Mouse (Mus musculus): Measurements from ENCODE around the gene Slc35e3. TPM values are rescaled to one million over a fixed set of nuclear protein-coding genes. Genes with fewer than 3 reads are reported as not detected.

Gene Slc35e3
- total RNA-seq, 2 experiments from 2014 or later: 7.4 to 7.5 TPM

DNA sequence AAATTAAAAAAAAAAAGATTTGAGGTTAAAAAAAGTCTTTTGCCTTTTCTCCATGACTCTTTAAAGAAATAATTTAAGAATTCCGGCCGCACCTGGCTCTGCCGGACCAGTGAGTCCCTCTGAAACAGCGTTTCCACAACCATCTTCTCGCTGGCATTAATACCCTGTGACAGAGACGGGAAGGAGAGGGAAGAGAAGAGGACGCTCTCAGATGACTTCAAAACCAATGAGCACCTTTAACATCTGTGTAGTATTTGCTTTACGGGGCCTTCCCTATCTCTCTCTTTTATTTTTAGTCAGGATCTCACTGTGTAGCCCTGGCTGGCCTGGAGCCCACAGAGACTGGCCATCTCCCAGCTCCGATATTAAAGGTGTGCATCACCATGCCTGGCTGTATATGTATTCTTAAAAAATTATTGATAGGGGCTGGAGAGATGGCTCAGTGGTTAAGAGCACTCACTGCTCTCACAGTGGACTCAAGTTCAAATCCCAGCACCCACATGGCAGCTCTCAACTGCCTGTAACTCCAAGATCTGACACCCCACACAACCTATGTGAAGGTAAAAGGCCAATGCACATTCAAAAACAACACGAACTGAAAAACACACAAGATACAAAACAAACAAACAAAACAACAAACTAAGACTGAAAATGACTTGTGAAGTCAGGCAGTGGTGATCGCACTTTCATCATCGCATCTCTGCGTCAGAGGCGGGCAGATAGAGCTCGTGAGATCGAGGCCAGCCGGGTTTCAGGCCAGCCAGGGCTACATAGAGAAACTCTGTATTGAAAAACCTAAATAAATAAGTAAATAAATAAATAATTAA is 31.5 kb upstream of the Slc35e3 start:
- intact Hi-C loops (cut with DNase I): no loop called here
- DNase-seq (ENCODE audit: low spot score): no peak

DNA sequence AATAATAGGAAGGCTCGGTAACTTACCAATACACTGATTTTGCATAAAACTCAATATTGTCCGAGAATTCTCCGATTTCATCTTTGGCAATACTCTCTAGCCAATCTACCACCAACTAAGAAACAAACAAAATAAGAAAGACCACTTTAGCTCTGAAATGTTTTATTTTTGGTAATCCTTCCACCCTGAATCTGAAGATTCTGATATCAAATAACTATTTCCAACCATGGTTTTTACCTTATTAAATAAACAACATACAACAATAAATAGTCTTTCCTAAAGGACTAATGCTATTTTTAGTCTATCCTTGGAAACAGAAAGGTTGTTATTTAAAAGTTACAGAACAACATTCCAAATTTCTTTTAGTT is 30.9 kb upstream of the Slc35e3 start:
- DNase-seq (ENCODE audit: low spot score): no peak
- intact Hi-C loops (cut with DNase I): no loop called here

DNA sequence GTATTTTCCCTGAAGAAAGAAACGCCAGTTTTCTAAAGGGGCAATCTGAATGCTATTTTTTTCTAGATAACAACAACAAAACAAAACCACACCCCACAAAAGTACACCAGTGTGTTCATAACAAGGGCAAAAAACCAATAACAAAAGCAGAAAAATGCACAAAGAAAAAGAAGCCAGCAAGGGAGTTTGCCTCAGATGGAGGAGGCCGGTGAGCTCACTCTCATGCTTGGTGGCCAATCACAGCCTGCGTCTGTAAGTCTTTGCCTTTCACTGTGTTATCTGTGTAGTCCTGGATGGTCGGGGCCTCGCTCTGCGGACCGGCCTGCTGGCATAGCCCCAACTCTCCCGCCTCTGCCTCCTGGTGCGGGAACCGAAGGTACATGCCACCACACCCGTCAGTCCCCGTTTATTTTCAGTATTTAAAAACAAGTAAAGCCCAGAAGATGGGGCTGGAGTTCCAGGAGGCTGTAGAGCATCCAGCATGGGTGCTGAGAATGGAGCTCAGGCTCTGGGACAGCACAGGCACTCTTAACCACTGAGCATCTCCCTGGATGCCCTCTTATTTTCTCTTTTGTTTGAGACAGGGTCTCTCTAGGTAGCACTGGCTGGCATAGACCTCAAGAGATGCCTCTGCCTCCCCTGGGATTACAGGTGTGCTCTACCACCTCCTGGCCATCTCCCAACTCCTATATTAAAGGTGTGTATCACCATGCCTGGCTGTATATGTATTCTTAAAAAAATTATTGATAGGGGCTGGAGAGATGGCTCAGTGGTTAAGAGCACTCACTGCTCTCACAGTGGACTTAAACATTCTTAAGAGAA is 30.3 kb upstream of the Slc35e3 start:
- intact Hi-C loops (cut with DNase I): no loop called here
- no peak for DNase-seq (ENCODE audit: low spot score)

DNA sequence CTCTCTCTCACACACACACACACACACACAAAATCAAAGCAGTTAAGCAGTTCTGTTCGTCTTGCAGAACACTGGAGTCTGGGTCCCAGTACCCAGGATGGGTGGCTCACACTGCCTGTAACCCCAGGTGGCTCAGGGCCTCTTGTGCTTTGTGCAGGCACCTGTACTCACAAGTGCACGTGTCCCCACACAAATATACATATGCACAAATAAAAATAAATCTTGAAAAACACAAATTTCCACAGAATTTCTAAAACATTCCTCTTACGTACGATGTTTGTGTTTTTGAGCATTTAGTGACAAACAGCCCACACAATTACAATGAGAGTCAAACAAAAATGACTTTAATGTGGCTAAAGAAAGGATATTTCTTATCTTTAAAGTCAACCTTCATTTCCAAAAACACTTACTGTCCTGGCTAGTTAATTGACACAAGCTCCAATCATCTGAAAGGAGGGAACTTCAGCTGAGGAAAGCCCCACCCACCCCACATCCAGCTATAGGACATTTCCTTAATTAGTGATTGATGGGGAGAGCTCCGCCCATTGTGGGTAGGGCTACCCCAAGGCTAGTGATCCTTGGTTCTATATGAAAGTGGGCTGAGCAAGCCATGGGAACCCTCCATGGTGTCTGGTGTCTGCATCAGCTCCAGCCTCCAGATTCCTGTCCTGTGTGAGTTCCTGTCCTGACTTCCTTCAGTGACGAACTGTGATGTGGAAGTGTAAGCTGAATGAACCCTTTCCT is 29.4 kb upstream of the Slc35e3 start:
- intact Hi-C loops (cut with DNase I): no loop called here
- no peak for DNase-seq (ENCODE audit: low spot score)

DNA sequence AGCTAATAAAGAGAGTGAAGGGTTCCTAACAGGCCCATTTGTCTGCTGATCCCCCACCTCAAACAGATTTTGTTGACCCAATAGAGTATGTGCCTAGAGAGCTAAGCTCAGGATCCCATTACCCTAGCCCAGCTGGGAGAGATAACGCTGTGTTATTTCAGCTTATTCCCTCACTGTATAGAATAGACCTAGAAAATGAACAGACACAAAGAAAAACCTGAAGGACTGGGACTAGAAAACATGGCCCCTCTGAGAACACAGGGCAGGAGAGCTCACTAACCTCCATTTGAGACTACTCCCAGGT is 28.6 kb upstream of the Slc35e3 start:
- no peak for DNase-seq (ENCODE audit: low spot score)
- intact Hi-C loops (cut with DNase I): no loop called here

DNA sequence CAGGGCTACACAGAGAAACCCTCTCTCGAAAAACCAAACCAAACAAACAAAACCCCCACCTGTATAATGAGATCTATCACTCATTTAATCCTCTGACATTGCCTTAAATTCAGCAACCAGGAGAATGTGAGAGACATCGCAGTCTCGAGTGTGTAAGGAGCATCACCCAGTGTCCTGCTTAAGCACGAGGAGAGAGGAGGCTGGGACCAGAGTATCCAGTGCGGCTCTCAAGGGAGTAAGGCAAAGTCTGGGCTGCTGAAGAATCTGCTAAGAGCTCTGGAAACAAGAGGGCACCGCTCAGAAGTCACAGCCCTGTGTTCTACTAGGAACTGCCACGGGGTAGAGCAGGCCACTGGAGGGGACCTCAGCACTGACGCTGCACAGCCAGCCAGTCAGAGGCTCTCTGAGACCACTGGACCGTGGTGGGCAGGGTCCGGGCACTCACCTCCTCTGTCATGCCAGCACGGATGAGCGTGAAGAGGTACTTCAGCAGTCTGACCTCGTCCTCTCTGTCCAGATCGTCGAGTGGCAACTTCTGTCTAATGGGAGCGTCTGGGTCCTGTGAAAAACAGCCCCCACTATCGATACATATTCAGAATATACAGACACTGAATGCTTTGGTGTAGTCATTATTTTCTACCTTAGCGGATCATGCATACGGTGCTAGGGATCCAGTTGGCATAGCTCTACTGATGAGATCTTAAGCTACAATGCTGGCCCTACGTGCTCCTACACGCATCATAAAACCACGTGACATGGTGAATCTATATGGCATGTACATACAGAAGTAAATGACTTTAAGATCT is 28.0 kb upstream of the Slc35e3 start:
- intact Hi-C loops (cut with DNase I): no loop called here
- DNase-seq (ENCODE audit: low spot score): no peak

DNA sequence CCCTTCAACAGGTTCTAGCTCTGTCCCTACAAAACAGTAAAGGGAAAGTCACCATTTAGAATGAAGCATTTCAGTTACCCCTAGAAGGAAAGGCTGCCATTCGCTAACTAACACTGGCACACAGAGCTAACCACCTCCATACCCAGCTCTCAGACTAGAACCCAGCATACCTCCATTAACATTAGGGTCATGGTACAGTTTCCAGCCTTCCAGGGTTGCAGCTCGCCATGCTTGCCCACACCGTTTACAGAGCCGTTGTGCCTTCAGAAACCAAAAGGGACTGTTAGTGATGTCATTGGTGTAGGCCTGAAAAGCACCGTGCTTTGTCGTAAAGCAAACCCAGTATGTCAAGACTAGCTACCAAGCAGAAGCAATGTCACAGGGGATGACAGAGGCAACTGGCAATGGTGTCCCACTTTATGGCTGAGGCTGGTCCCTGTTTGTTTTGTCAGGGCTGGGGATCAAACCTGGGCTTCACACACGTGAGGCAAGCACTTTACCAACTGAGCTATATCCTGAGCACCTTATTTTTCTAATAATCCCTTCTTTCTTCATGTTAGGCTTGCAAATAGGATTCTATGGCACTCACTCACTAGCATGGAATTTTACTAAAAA is 27.0 kb upstream of the Slc35e3 start:
- intact Hi-C loops (cut with DNase I): no loop called here
- no peak for DNase-seq (ENCODE audit: low spot score)

DNA sequence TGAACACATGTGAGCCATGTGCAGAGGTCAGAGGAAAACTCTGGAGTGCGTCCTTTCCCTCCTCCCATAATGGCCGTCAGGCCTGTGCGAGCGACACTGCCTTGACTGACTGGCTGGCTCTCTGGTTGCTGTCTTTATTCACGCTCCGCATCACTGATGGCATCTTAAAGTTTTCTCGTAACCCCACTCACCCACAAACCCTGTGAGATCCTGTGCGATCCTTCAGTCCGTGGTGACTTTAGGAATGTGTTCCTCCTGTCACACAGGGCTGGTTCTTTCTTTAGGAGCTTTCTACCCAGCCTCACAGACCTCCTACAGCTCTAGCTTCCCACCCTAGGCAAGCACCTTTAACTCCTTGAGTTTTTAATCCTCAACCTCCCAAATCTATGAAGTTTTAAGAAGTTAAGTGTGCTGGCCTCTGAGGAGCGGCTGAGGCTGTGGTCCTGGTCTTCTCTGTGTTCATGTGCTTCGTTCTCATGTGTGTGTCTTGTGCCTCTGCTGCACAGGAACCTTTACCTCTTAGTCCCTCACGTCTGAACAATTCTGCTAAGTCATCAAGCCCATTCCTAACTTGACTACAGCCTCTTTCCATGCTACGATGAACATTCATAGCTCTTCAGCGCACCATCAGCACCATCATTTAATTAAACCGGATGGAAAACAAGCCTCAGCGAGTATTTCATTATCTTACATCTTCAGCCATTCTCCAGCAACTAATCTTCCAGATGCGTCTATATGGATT is 26.4 kb upstream of the Slc35e3 start:
- intact Hi-C loops (cut with DNase I): no loop called here
- DNase-seq (ENCODE audit: low spot score): no peak

DNA sequence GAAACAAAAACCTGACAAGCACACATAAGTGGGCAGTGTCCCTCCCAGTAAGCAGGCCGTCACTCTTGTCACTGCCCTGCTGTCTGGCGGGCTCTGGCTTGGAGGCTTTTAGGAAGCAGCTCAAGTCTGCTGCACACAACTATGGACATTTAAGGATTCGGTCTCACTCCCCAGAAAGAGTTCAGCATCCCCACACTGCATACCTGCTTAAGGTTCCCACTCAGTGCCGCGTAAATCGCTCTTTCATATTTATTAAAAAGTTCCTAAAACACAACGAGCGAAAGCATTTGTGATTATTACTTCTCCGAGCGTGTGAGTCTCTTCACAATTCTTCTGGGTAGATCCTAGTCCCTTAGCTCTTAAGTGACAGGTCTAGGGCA is 25.0 kb upstream of the Slc35e3 start:
- DNase-seq (ENCODE audit: low spot score): no peak
- intact Hi-C loops (cut with DNase I): no loop called here

DNA sequence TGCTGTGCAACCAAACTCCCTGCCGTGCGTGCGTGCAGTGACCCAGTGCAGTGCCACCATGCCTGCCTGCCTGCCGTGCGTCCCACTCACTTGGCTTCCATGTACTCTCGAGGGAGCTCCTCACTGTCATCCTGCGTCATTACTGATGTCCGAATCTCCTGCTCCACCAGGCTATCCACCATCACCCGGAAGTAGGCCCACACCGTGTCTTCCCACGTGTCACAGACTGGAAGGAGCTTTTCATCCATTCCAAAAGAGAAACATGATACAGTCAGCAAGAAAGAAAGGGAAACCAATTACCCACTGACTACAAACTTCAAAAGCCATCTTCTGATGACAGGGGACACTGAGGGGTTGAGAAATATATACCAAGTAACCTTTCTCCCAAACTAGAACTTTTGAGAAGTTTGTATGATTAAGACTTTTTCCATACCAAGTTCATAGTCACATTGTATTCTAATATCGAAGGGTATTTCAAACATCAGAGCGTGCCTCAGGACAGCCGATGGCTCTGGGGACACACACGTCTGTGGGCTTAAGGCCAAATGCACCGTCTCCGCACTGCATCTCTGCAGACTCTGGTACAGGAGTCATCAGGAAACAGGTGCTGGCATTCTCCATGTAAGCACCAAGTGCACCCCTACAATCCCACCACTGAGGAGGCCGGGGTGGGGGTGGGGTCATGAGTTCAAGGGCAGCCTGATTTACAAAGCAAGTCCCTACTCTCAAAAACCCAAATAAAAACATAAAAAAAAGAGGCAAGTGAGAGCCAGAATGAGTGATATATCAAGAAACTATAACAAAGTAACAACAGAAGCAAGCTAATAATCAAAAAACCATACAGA is 24.3 kb upstream of the Slc35e3 start:
- DNase-seq (ENCODE audit: low spot score): no peak
- intact Hi-C loops (cut with DNase I): no loop called here

DNA sequence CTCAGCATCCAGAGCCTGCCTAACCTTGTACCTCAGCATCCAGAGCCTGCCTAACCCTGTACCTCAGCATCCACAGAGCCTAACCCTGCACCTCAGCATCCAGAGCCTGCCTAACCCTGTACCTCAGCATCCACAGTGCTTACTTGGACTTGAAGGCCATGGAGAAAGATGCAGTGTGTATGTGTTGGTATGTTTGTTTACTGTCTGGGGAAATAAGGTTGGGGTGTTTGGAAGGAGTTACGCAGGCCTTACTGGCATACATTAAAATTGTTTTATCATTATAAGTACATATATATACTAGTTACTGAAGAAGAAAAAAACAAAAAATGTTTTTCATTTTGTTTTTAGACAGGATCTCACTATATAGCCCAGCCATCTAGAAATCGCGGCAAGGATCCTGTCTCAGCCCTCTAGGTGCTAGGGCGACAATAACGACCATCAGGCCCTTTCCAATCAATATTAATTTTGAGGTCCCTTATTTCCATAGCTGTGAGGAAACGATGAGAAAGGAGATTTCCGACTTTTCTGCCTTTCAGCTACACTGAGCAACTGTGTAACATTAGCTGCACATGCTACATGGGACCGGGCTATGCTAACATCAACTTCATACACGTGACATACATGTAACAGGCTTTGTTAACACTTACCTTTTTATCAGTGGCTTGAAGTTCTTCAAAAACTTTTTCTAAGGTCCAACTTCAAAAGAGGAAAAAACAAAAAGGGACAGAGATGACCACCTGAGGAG is 23.5 kb upstream of the Slc35e3 start:
- no peak for DNase-seq (ENCODE audit: low spot score)
- intact Hi-C loops (cut with DNase I): no loop called here

DNA sequence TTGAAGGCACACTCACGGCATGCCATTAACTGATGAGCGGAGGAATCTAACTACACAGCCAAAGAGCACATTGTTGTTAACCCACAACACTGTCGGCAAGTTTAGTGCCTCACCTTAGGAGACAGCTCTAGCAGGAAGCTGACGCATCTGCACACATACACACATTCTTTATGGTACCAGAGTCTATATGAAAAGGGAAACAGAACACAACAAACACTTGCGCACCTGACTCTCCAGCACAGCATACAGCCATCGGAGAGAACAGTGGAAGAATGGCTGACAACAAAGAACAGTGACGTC is 21.9 kb upstream of the Slc35e3 start:
- DNase-seq (ENCODE audit: low spot score): no peak
- intact Hi-C loops (cut with DNase I): no loop called here

DNA sequence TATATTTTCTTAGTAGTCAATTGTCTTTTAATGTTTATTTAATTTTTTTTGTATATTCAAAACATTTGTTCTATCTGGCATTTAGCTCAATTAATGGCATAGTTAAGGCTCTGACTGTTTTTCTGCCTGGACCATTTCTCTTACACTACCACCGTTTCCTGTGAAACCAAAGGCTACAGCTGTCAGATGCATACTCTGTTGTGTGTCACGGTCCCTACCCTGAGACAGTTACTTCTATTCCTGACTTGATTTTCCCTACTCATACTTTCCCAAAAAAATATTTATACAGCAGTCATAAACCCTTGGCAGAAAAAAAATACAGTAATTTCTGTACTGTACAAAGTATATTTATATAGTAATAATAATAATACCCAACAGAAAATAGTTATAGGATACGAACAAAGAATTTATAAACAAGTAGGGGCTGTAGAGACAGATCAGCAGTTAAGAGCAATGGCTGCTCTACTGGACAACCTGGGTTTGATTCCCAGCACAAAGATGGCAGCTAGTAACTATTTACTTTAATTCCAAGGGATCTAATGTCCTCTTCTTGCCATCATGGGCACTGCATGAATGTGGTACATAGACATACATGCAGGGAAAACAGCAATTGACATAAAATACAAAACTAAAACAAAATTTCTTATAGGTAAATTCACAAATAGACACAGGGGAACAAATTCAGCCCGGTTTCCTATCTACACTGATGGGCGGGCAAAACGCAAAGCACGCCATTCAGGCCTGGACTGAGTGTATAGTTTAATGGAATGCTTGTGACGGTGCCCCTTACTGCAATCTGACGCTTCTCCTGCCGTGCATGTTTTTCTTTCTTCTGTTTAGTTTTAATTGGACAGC is 21.3 kb upstream of the Slc35e3 start:
- DNase-seq (ENCODE audit: low spot score): no peak
- intact Hi-C loops (cut with DNase I): no loop called here

DNA sequence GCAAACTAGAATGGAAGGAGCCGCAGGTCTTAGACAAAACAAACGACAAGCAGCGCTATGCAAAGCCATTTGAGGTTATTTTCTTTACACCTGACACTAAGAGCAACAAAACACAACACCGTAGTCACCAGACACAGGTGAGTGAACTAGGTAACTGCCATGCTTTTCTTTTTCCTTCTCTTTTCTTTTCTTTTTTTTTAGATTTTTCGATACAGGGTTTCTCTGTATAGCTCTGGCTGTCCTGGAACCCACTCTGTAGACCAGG is 20.7 kb upstream of the Slc35e3 start:
- DNase-seq (ENCODE audit: low spot score): no peak
- intact Hi-C loops (cut with DNase I): no loop called here

DNA sequence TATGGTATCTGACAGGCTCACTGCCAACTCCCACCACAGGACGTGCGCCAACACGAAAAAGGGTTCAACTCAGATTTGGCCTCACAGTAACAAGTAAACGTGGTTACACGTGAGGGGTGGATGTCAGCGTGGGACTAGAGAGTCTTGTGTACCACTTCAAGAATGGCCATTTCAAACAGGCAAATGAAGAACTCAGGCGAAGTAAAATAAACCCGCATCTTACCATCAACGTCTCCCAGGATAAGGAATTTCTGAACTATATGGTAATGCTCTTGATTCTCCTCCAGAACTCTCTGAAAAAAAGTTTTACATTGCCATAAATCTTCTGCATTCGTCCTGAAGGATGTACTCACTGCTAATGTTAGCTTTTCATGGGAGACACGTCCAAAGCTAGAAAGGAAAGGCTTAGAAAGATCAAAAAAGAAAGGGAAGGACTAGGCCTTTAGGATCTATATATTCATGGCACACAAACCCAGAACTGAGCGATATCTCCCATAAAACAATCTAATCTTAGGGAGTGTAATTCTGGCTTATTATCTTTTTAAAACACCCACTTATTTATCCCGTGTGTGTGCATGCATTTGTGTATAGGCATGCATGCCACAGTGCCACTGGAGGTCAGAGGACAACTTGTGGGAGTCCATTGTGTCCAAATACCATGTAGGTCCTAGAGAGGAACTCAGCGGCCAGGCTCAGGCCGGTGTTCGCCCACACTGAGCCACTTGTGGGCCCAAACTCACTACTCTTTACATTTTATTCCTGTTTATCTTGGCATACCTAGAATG is 20.1 kb upstream of the Slc35e3 start:
- intact Hi-C loops (cut with DNase I): no loop called here
- DNase-seq (ENCODE audit: low spot score): no peak

DNA sequence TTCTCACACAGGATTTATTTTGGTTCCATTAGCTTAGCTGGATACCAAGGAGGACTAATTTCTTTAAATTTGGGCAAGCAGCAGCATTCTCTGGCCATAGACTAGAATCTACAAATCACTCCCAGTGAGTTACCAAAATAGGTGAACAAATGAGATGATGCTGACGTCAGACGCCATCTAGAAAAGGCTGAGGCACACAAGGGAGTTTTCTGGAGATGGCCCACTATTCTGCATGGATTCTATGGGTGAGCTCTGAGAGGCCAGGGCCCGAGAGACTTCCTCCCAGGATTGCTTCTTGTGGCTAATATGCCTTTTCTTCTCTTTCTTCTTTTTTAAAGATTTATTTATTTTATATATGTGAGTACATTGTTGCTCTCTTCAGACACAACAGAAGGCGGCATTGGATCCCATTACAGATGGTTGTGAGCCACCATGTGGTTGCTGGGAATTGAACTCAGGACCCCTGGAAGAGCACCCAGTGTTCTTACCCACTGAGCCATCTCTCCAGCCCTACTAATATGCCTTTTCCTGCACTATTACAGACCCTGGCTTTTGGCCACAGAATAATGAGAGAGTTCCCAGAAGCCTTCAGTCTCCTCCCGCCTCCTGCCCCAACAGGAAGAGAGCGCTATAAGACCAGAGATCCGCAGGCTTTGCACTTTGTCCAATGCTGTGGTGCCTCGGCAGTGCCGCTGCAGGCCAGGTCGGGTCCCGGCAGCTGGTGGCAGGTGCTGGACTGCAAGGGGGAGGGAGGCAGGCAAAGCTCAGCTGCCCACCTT is 19.1 kb upstream of the Slc35e3 start:
- DNase-seq (ENCODE audit: low spot score): no peak
- intact Hi-C loops (cut with DNase I): no loop called here

Data from heart, postnatal 25 days (tissue).